Mouse (Mus musculus): ENCODE measurements around the gene Vmp1.

Vmp1 gene

GRCm38 (mm10) chr11:86671041-86671675 is 12.5 kb downstream of the Vmp1 start:
- no peak for DNase-seq (ENCODE audit: low spot score in 2 of 2)

DNA sequence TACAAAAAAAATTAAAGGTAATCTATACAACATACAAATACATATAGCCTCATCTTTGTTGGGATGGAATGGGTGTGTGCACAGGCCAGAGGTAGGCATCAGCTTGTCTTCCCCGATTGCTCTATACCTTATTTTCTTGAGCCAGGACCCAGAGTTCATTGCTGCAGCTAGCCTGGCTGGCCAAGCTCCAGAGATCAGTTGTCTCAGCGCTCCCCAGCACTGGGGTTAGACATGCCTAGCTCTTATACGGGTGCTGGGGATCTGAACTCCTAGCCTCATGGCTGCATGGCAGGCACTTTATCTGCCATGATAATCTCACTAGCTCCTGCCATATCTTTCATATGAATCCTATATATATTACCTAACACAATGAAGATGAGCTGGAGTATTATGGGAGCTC is 15.5 kb downstream of the Vmp1 start:
- DNase-seq (ENCODE audit: low spot score in 2 of 2), result no peak

- DNase-seq (ENCODE audit: low spot score in 2 of 2), result no peak
These were observed 16.1 kb downstream of the Vmp1 start for GRCm38 (mm10) chr11:86667553-86667952.

DNA sequence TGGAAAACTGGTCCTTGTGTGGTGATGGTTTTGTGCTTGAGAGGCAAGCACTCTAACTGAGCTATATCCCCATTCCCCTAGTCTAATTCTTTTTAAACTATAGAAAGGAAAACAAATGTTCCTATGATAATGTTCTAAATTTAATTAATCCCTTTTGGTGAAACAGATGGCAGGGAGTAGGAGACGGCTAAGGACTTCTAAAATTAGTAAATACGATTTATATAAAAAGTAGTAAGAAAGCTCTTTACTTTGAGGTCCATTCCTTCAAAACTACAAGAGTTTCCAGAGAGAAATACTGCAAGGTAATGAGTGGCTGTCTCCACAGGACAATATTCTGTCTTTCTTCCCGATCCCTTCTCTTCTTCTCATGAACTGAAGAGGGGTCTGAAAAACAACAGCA is 19.2 kb downstream of the Vmp1 start:
- DNase-seq (ENCODE audit: low spot score in 2 of 2), result no peak

DNA sequence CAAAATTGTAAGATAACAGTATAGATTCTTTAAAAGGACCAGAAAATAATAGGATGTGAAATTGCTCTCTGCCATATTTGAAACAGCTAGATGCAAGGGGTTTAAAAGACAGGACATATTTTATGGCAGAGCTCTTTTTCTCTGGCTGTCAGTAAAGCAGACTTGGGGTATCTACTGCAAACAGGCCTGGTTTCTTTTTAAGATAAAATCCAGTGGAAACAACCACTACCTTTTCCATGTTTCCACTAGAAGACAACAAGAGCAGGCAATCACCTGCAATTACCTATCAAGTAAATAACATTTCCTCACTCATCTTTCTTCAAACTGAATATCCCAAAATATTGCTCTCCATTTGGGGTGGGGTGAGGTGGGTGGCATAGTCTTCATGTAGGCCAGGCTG is 19.7 kb downstream of the Vmp1 start:
- no peak for DNase-seq (ENCODE audit: low spot score in 2 of 2)

DNA sequence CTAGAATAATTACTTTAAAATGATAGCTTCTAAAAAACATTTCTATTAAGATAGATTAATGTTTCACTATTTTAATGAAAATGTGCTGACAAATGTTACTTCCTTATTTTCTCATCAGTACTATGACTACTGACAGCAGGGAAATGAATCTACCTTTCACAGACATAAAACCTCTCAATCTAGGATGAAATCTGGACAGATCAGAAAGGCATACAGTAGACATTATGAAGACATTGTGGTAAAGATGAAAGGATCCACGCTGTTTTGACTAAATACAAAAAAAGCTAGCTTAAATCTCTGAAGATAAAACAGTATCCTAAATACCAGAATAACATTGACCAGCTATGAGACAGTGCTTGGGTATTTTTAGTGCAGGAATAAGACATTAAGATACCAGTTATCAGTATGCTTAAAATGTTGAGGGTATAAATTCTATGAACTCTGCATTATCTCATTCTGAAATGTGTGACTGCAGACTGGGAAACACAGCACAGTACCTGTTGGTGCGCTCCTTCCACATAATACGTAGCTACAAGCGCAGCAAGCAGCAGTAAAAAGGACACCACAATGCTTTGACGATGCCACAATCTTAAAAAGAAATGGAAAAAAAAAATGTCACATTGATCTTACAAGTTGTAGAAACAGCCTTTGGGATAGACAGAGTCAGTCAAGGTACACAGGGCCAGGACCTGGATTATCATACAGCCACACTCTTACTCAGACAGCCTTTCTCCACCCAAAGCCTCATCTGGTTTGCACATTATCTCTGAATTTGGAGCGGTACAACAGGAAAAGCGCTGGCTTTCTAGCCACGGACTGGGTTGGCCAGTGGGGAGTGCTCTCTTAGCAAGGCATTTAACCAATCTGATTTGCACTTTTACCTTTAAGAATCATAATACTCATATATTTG is 20.4 kb downstream of the Vmp1 start:
- peak in 1 of 2 experiments; percentile 9 for DNase-seq (ENCODE audit: low spot score in 2 of 2)

GRCm38 (mm10) chr11:86657863-86658262 is 25.8 kb downstream of the Vmp1 start:
- no peak for DNase-seq (ENCODE audit: low spot score in 2 of 2)

GRCm38 (mm10) chr11:86656849-86657567 is 26.6 kb downstream of the Vmp1 start:
- no peak for DNase-seq (ENCODE audit: low spot score in 2 of 2)

DNA sequence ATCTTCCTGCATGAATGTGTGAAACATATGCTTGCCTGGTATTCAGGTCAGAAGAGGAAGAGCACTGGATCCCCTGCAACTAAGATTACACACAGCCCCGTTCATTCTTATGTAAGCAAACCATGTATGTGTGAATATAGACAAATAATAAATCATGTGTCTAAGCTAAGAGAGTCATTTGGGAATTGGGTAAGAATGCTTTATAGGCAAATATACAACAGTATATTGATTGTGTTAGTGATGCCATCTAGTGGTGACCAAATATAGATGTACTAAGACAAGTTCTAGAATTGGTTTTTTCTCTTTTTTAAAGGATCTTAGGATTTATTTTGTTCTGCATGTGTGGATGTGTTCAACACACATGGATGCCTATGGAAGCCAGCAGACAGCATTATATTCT is 28.0 kb downstream of the Vmp1 start:
- no peak for DNase-seq (ENCODE audit: low spot score in 2 of 2)

GRCm38 (mm10) chr11:86654096-86654495 is 29.5 kb downstream of the Vmp1 start:
- DNase-seq (ENCODE audit: low spot score in 2 of 2), result no peak

DNA sequence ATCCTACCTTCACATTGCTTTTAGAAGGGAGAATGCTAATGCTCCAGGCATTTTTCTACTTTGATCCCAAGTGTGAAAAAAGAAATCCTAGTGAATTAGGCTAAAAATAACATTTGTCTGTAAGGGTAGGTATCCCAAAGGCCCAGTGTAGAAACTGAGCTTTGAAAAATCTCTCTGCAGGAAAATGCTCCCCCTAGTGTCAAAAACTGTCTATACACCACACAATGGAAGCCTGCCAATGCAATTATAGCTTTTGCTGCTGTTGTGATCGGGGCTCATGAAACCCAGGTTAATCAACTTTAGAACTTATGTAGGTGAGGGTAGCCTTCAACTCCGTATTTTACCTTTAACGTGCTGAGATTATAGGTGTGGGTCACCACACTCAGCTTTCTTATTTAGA is 30.2 kb downstream of the Vmp1 start:
- DNase-seq (ENCODE audit: low spot score in 2 of 2), result peak in 1 of 2 experiments; percentile 42

GRCm38 (mm10) chr11:86652578-86652979 is 31.1 kb downstream of the Vmp1 start:
- DNase-seq (ENCODE audit: low spot score in 2 of 2), result no peak

GRCm38 (mm10) chr11:86650676-86651075 is 33.0 kb downstream of the Vmp1 start:
- no peak for DNase-seq (ENCODE audit: low spot score in 2 of 2)

- no peak for DNase-seq (ENCODE audit: low spot score in 2 of 2)
These were observed 34.1 kb downstream of the Vmp1 start for GRCm38 (mm10) chr11:86649542-86649941.

DNA sequence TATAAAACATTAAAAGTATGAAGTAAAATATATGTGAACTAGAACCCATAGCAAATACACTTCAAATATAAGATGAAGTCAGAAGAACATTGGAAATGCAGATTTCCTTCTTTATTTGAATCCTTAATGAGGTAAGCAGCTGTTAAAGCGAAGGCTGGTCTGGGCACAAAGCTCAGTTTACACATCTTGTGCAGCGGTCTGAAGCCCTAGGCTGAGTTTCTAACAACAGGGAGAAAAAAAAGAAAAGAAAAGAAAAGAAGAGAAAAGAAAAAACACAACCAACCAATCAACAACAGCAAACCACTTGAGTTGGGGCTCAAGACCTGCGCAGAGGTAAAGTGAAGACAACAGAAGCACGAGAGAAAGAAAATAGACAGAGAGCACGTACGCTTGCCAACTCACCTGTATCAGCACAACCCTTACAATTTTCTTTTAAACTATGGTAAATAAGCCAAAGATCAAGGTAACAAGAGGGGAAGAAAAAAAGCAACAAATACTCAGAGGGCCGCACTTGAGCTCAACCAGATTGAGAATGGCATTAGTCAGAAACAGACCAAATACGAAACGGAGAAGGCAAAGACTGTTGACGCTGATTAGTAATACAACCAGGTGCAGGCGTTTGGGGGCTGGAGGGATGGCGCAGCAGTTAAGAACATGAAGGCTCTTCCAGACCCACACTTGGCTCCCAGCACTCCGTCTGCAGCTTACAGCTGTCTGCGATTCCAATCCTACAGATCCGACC is 35.8 kb downstream of the Vmp1 start:
- DNase-seq (ENCODE audit: low spot score in 2 of 2), result no peak

DNA sequence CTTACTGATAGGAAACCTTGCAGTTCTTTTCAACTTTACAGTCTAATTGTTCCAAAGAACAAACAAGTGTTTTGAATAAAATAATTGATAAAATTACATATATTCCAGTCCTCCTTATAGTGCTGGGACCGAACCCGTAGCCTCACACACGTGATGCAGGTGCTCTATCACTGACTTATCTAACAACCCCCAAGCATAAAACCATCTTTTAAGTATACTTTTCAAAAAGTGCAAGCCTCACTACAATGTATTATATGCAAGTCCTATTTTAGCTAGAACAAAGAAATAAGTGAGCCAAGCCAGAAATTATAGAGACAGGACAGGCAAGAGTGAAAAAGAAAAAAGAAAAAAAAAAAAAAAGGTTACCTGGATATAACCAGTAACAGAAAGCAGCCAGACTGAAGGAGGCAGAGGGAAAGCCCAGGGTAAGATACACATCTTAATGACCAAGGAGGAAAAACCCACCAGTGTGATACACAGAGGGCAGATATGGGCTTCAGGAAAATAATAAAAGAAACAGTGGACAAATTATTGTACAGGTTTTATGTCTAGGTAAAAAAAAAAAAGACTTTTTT is 36.7 kb downstream of the Vmp1 start:
- no peak for DNase-seq (ENCODE audit: low spot score in 2 of 2)

- no peak for DNase-seq (ENCODE audit: low spot score in 2 of 2)
These were observed 37.4 kb downstream of the Vmp1 start for GRCm38 (mm10) chr11:86646136-86646834.

DNA sequence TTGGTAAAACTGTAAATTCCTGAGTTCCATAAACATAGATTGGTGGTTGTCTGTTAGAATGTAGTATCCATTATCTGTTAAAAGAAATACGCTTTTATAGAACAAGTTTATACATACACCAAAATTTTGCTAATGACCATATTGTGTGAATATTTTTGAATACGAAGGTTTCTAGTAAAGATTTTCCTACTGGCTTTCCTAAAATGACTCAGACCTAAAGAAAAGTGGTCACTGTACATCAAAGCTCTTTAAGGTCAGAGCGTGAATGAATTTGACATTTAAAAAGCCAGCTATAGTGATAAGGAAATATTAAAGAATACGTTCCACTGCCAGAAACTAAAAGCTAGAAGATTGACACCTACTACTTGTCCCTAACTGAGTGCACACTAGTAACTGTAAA is 39.1 kb downstream of the Vmp1 start:
- DNase-seq (ENCODE audit: low spot score in 2 of 2), result no peak

DNA sequence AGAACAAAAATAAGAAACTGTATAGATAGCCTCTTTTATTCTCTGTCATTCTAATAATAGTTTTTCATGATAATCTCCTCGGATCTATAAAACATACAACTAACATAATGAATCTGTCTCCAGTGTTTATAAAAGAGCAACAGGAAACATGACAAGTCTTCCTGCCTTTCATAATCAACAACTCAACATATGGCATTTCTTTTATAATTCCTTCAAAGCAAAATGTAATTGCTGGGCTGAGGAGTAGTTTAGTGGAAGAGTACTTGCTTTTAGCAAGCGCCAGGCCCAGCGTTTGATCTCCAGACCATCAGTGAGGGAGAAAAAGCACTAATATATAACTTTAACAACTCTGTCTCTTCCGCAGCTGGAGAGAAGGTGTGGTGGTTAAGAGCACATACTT is 41.9 kb downstream of the Vmp1 start:
- DNase-seq (ENCODE audit: low spot score in 2 of 2), result no peak

GRCm38 (mm10) chr11:86637697-86638096 is 45.9 kb downstream of the Vmp1 start:
- no peak for DNase-seq (ENCODE audit: low spot score in 2 of 2)

- DNase-seq (ENCODE audit: low spot score in 2 of 2), result no peak
These were observed 49.2 kb downstream of the Vmp1 start for GRCm38 (mm10) chr11:86634396-86634795.

Data from spleen, postnatal 14 days (tissue).